Mouse (Mus musculus) myocyte (in vitro differentiated cells): ENCODE data around the gene Tnr.

Source experiments
- CEBPB ChIP-seq: IDR thresholded peaks from 2 replicates; pipeline ENCODE4 v1.6.1; 2011; ENCODE audit warnings: mild to moderate bottlenecking, moderate library complexity; ENCODE audit not compliant: poor library complexity, insufficient read depth, severe bottlenecking
- USF1 ChIP-seq: IDR thresholded peaks from one replicate; pipeline ENCODE4 v1.6.1; 2011; ENCODE audit warnings: low read depth, mild to moderate bottlenecking, control low read depth, moderate library complexity

DNA sequence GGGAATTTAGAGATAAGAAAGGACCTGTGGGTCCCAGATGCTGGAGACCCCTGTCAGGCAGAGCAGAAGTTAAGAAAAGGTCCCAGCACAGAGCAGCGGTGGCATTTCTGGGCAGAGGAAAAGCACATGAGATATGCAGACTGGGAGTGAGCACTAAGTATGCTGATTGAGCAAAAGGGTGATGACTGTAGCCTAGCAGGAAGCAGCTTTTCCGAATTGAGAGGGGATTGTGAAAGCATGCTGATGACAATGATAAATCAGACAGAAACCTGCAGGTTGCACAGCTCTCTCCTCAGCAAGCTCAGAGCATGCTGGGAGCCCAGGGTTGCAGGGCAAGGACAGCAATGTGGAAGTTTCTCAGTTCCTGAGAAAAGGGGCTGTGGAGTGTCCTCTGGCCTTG, 73.1 kb downstream of the Tnr start:
- TF ChIP-seq USF1: no peak
- TF ChIP-seq CEBPB: no peak
